Mouse (Mus musculus) embryonic facial prominence, embryonic 11.5 days (tissue): ENCODE results near the gene Dpysl5. TPM values are rescaled to one million over a fixed set of nuclear protein-coding genes. Genes with fewer than 3 reads are reported as not detected.

Experiments
- ATAC-seq: fragments of 200-750 bp; cut with Nextera tagmentation; replicated peaks from 2 replicates; pipeline ENCODE4 v1.8.0; 2017; ENCODE audit warnings: low read depth; ENCODE audit not compliant: insufficient number of reproducible peaks, low FRiP score, low TSS enrichment
- DNase-seq: peaks from one replicate; pipeline ENCODE4 v3.0.0-alpha.2; 2015; ENCODE audit warnings: low spot score
- H3K27ac ChIP-seq: fragments of 300-500 bp; sonication (generic); replicated peaks from 2 replicates; pipeline ENCODE4 v1.5.1; 2014; ENCODE audit warnings: mild to moderate bottlenecking, low read depth, low read length, control low read depth
- H3K27me3 ChIP-seq: fragments of 300-500 bp; sonication (generic); 2 replicates; pipeline ENCODE4 v1.6.1; 2014; ENCODE audit warnings: mild to moderate bottlenecking, low read length, moderate library complexity, mixed read lengths; ENCODE audit not compliant: control insufficient read depth, insufficient read depth
- H3K36me3 ChIP-seq: fragments of 300-500 bp; sonication (generic); replicated peaks from 2 replicates; pipeline ENCODE4 v1.6.1; 2014; ENCODE audit warnings: low read depth, mild to moderate bottlenecking, low read length, moderate library complexity, mixed read lengths; ENCODE audit not compliant: control insufficient read depth, insufficient read depth
- H3K4me1 ChIP-seq: fragments of 300-500 bp; sonication (generic); 2 replicates; pipeline ENCODE4 v1.6.1; 2014; ENCODE audit warnings: low read length, mixed read lengths; ENCODE audit not compliant: control insufficient read depth, insufficient read depth
- H3K4me2 ChIP-seq: fragments of 300-500 bp; sonication (generic); 2 replicates; pipeline ENCODE4 v1.6.1; 2014; ENCODE audit warnings: low read depth, mild to moderate bottlenecking, control low read depth, low read length, moderate library complexity
- H3K4me3 ChIP-seq: fragments of 300-500 bp; sonication (generic); 2 replicates; pipeline ENCODE4 v1.5.1; 2014; ENCODE audit warnings: low read depth, low read length, control low read depth
- H3K9ac ChIP-seq: fragments of 300-500 bp; sonication (generic); replicated peaks from 2 replicates; pipeline ENCODE4 v1.6.1; 2014; ENCODE audit warnings: mild to moderate bottlenecking, control low read depth, low read length
- H3K9me3 ChIP-seq: fragments of 300-500 bp; sonication (generic); replicated peaks from 2 replicates; pipeline ENCODE4 v1.6.1; 2016; ENCODE audit warnings: mild to moderate bottlenecking, low read length, inconsistent platforms, mixed read lengths; ENCODE audit not compliant: control insufficient read depth
- WGBS: fragments of 180-500 bp; shearing (Covaris S2); extraction: QIAGEN DNeasy Blood & Tissue Kit; methylation state at CpG from one replicate; pipeline ENCODE4 v1.1.7; 2014; 5-methylcytosine and 5-hydroxymethylcytosine counted together
- polyA plus RNA-seq: library from polyadenylated mRNA; unstranded; fragments of >200 nt; fragmentation: Nextera tagmentation; extraction: Ambion mirVana; gene quantifications from 2 replicates; pipeline ENCODE4 v1.2.1, GENCODE M21; 2014

The Dpysl5 gene
- polyA plus RNA-seq, 1 experiment from 2014 or later = 17.6 TPM

GRCm38 (mm10) chr5:30755215-30755614 is 43.9 kb downstream of the Dpysl5 start:
- ATAC-seq (no peak), DNase-seq (no peak)
- Histone ChIP-seq H3K27me3 (no peaks in the 10 kb centered on the region), H3K36me3 (no peaks in the 10 kb centered on the region), H3K4me1 (no peaks in the 10 kb centered on the region), H3K27ac (no peak overlapping the region), H3K9ac (no peak overlapping the region), H3K9me3 (no peaks in the 10 kb centered on the region), H3K4me3 (no peak overlapping the region), H3K4me2 (no peak overlapping the region)
- 86% methylated on average over 5 of the region's 5 CpGs for WGBS

DNA sequence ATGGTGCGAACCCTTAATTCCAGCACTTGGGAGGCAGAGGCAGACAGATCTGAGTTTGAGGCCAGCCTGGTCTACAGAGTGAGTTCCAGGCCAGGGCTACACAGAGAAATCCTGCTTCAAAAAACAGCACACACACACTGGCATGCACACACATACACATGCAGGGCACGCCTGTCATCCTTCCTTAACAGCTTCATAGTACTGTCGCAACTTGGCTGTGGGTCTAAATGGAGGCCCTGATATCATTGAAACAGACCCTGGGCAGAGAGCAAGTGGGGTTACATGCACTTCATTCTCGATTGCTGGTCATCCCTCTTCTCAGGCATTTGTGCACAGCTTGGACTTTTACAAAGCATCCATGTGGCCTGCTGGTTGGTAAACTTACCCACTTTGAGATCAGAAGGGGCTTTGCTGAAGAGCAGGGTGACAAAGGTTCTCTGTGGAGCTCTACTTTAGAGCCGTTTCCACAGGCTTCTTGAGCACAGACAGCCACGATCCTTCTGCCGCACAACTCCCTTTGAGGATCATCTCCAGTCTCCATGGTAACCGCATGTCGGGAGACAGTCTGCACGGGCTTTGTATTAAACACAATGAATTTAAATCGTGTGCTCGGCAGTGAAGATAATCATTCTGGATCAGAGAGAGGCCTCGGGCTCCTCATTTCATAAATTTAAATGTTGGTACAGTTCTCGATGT is 51.6 kb downstream of the Dpysl5 start:
- Histone ChIP-seq H3K9me3 (no peaks in the 10 kb centered on the region), H3K4me2 (no peak overlapping the region), H3K4me3 (no peak overlapping the region), H3K27ac (no peak overlapping the region), H3K27me3 (no peaks in the 10 kb centered on the region), H3K9ac (no peak overlapping the region), H3K36me3 (no peaks in the 10 kb centered on the region; the same call in 1 of the 2 replicates), H3K4me1 (no peaks in the 10 kb centered on the region)
- ATAC-seq (no peak), DNase-seq (no peak)
- WGBS = 68% methylated on average over 14 of the region's 14 CpGs

DNA sequence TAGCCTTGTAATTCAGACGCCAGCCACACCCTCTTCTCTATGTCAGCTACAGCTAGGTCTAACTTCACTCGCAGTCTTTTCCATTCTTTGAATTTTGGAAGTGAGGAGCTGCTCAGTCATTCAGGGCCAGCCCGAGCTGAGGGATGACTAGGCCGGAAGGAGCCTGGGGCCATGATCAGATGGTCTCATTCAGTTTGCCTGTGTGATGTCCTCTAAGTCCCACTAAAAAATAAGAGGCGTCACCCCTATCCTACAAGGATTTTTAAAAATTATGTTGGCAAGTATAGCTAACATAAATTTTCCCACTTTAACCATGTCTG is 52.1 kb downstream of the Dpysl5 start:
- Histone ChIP-seq H3K4me2 (no peak overlapping the region), H3K27ac (no peak overlapping the region), H3K9ac (no peak overlapping the region), H3K4me3 (no peak overlapping the region), H3K27me3 (no peaks in the 10 kb centered on the region), H3K9me3 (no peaks in the 10 kb centered on the region), H3K4me1 (no peaks in the 10 kb centered on the region), H3K36me3 (no peaks in the 10 kb centered on the region; the same call in 1 of the 2 replicates)
- whole genome bisulfite sequencing = 78% methylated on average over 5 of the region's 5 CpGs
- DNase-seq = no peak
- ATAC-seq = no peak

- no peak for ATAC-seq
- Histone ChIP-seq H3K27ac (no peak overlapping the region), H3K27me3 (no peaks in the 10 kb centered on the region), H3K4me3 (no peak overlapping the region), H3K36me3 (no peaks in the 10 kb centered on the region; the same call in 1 of the 2 replicates), H3K4me1 (no peaks in the 10 kb centered on the region), H3K9me3 (no peaks in the 10 kb centered on the region), H3K9ac (no peak overlapping the region), H3K4me2 (no peak overlapping the region)
- WGBS = 85% methylated on average over 12 of the region's 12 CpGs
- DNase-seq = no peak
These were observed 54.4 kb downstream of the Dpysl5 start for GRCm38 (mm10) chr5:30765596-30766370.

- H3K4me3 ChIP-seq = no peak overlapping the region
- H3K4me1 ChIP-seq = no peaks in the 10 kb centered on the region
- H3K27ac ChIP-seq = no peak overlapping the region
- no peaks in the 10 kb centered on the region; the same call in 1 of the 2 replicates for H3K36me3 ChIP-seq
- WGBS = 80% methylated on average over 4 of the region's 4 CpGs
- no peak overlapping the region for H3K4me2 ChIP-seq
- no peak for DNase-seq
- ATAC-seq = no peak
- no peaks in the 10 kb centered on the region for H3K27me3 ChIP-seq
- H3K9me3 ChIP-seq = no peaks in the 10 kb centered on the region
- H3K9ac ChIP-seq = no peak overlapping the region
These were observed 56.7 kb downstream of the Dpysl5 start for GRCm38 (mm10) chr5:30768082-30768481.

GRCm38 (mm10) chr5:30768598-30768997 is 57.2 kb downstream of the Dpysl5 start:
- Histone ChIP-seq H3K4me3 (no peak overlapping the region), H3K27me3 (no peaks in the 10 kb centered on the region), H3K4me2 (no peak overlapping the region), H3K9ac (no peak overlapping the region), H3K27ac (no peak overlapping the region), H3K9me3 (no peaks in the 10 kb centered on the region), H3K36me3 (no peaks in the 10 kb centered on the region; the same call in 1 of the 2 replicates), H3K4me1 (no peaks in the 10 kb centered on the region)
- no peak for ATAC-seq
- DNase-seq = peak; percentile 15
- WGBS = 27% methylated on average over 9 of the region's 9 CpGs

DNA sequence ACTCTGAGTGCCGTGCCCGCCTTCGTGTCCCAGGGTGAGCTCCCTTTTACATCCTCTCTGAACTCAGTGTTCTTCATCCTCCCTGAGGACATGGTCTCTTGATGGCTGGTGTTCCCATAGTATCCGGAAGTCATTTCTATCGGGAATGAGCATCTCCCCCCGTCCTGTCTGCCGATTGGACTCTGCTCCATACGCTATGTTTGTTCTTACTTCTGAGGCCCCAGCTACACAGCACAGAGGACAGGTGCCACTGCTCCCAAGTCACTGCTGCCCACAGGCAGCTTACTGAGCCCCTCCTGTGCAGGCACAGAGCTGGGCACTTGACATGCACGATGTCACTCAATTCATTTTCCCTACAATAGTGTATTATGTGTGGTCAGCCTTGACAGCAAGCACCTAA is 57.7 kb downstream of the Dpysl5 start:
- Histone ChIP-seq H3K4me2 (no peak overlapping the region), H3K9me3 (no peaks in the 10 kb centered on the region), H3K36me3 (no peaks in the 10 kb centered on the region; the same call in 1 of the 2 replicates), H3K4me1 (no peaks in the 10 kb centered on the region), H3K27me3 (no peaks in the 10 kb centered on the region), H3K27ac (no peak overlapping the region), H3K4me3 (no peak overlapping the region), H3K9ac (no peak overlapping the region)
- DNase-seq = no peak
- ATAC-seq = no peak
- WGBS = 78% methylated on average over 9 of the region's 9 CpGs
